Mouse (Mus musculus) left cerebral cortex, adult 2 months (tissue): ENCODE measurements at regions not wholly inside any gene's neighbourhood (a gene's known extent, or its start where the extent isn't known, plus 50 kb on each side); places are given as distances from the start of the nearest gene placed in this dataset.

Experiments
- DNase-seq, 2 experiments: peaks; one replicate each; pipeline ENCODE4 v3.0.0; 2021 to 2022; ENCODE audit warnings: low spot score in 2 of 2, mixed read lengths in 1 of 2; ENCODE audit errors: extremely low spot score in 1 of 2
- H3K27ac ChIP-seq: fragments of 200-600 bp; 2 replicates; pipeline ENCODE4 v1.8.1; 2022
- H3K4me3 ChIP-seq: fragments of 200-600 bp; 2 replicates; pipeline ENCODE4 v1.8.1; 2022
- CTCF ChIP-seq: fragments of 200-600 bp; IDR thresholded peaks from 2 replicates; pipeline ENCODE4 v1.8.1; 2022; ENCODE audit warnings: antibody characterized with exemption, mild to moderate bottlenecking, moderate library complexity
- intact Hi-C: fragments of 180-260 bp; cut with DNase I; formaldehyde crosslinking; loops from one replicate; pipeline ENCODE4 v1.15.1; 2025

- no peak overlapping the region for H3K4me3 ChIP-seq
- no peak for TF ChIP-seq CTCF
- DNase-seq: no peak
- no peak overlapping the region for H3K27ac ChIP-seq
- intact Hi-C loops: no loop called here
These were observed 154.2 kb upstream of the Galnt13 start for GRCm38 (mm10) chr2:54281966-54282365.

GRCm38 (mm10) chr2:54283876-54284275, 152.2 kb upstream of the Galnt13 start:
- DNase-seq: no peak
- intact Hi-C loops: no loop called here
- no peak for TF ChIP-seq CTCF
- Histone ChIP-seq H3K27ac (no peak overlapping the region), H3K4me3 (no peak overlapping the region)

DNA sequence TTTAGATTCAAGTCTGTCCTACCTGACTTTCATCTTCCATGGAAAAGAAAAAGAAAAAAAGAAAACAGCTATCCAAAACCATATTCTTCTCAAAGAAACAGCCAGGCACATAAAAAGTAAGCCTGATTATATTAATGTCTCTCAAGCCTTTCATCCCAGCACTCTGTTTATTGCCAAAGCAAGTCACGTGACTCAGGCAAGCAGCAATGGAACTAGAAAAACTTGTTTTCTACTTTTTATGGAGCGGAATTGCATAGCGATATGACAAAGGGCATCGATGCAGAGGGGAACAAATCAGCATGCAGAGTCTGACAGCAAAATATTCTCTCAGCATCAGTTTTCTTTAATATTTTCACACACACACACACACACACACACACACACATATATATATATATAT, 130.6 kb upstream of the Galnt13 start:
- intact Hi-C loops: no loop called here
- no peak overlapping the region for H3K27ac ChIP-seq
- TF ChIP-seq CTCF: no peak
- H3K4me3 ChIP-seq: no peak overlapping the region
- no peak for DNase-seq

DNA sequence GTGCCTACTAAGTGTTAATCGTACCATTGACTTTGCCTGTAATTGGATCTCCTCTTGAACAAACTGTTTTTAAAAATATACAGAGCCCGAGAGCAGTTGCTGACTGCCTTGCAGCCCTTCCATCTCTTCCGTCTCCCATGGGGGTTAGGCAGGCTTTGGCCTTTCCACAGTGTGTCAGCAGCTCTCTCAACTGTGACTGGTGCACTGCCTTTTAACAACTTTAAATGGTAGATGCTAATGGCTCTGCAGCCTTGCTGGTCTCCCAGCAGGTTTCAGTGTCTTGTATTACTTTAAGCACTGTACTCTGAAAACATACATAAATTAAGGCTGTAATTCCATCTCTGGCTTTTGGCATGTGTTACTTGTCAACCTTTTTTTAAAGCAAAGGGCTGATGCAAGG, 117.6 kb upstream of the Galnt13 start:
- TF ChIP-seq CTCF: no peak
- Histone ChIP-seq H3K4me3 (no peak overlapping the region), H3K27ac (no peak overlapping the region)
- intact Hi-C loops: no loop called here
- no peak for DNase-seq

DNA sequence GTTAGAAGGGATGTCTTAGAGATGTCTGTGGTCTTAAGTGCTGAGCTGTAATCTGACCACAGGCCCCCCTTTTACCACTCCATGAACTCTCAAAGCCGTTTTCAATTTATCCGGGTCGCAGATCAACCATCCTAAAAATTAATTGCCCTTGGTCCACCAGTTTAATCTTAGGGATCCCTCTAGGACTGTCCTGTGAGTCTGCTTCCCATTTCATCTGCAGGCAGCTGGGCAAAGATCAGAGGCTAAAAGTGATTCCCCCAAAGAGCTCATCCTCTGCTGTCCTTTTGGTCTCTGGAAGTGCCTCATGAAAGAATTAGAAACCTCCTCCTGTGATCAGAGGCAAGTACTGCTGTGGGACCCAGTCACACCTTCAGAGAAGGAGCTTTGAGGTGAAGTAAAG, 69.2 kb upstream of the Galnt13 start:
- no peak for DNase-seq
- intact Hi-C loops: no loop called here
- Histone ChIP-seq H3K4me3 (no peak overlapping the region), H3K27ac (no peak overlapping the region)
- TF ChIP-seq CTCF: no peak

DNA sequence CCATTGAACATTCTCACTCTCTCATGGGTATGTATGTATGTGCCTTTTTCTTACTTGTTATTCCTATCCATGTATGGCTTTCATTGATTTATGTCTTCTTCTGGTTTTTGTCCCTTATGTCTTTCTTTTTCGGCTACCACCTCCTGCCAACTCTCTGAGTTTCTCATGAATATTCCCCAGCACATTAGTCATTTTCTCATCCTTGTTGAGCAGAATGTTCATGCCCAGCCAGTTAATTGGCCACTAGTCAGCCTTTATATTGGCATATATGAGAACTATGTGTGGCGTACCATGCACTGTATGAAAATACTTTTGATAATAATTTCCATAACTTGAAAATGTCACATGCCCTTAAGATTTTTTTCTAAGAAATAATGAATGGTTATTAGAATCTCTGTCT, 56.8 kb upstream of the Galnt13 start:
- TF ChIP-seq CTCF: no peak
- intact Hi-C loops: no loop called here
- H3K27ac ChIP-seq: no peak overlapping the region
- H3K4me3 ChIP-seq: no peak overlapping the region
- DNase-seq: no peak
